8 mouse cellular contexts compared by ENCODE assay signal in the genomic region with DNA sequence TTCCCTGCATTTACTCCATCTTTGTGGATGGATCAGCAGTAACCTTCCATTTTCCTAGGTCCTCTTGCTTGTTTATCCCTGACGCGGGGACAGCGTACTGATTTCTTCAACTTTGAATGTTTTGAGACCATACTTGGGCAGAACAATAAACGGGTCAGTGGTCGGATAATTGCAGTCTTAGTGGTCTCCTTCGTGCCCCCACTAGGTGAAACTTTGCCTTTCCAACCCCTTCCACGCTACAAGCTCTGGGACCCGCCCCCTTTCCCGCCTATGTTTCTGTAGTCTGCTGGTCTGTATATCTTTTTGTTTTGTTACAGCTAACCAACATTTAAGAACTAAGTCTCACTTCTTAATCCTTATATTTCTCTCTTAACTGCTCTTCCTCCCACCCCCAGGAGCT. TPM values are rescaled to one million over a fixed set of nuclear protein-coding genes. Genes with fewer than 3 reads are reported as not detected.
A peak's percentile ranks its signal among the peaks of the same experiment; 100 is the strongest.
DNase-seq lines count a peak whose midpoint lies in the region; ATAC-seq lines count a peak whose summit lies in the region.

No protein-coding gene starts in this region.

- H3K4me1 ChIP-seq in lung, embryonic 16.5 days (replicated peaks; ENCODE audit: control insufficient read depth, insufficient read depth, low read length): no peaks in the 10 kb centered on the region; the same call in 1 of the 2 replicates
- peaks cover 8% of the 10 kb centered on the region for H3K4me1 ChIP-seq in forebrain, embryonic 15.5 days

- ATAC-seq in lung, embryonic 16.5 days (ENCODE audit: low read depth): no peak
- no peak for ATAC-seq in forebrain, embryonic 15.5 days (replicated peaks)

- peak overlapping the region; percentile 74 for H3K9ac ChIP-seq in lung, embryonic 16.5 days (ENCODE audit: low read length)
- peak overlapping the region; percentile 56 for H3K9ac ChIP-seq in forebrain, embryonic 15.5 days (replicated peaks)

- DNase-seq in cerebellum, adult 11-12 months: peak; percentile 21
- no peak for DNase-seq in cerebellum, adult 8-10 months
- no peak for DNase-seq in lung, adult 18-20 months
- DNase-seq in lung, postnatal 10 days: peak; percentile 1
- no peak for DNase-seq in frontal cortex, postnatal 10 days (ENCODE audit: low spot score in 2 of 2)
- no peak for DNase-seq in adrenal gland, adult 8-10 months

- no peaks in the 10 kb centered on the region for H3K36me3 ChIP-seq in lung, embryonic 16.5 days (ENCODE audit: control insufficient read depth, insufficient read depth, low read length)
- H3K36me3 ChIP-seq in forebrain, embryonic 15.5 days: no peaks in the 10 kb centered on the region

- peak overlapping the region; percentile 68 for H3K4me2 ChIP-seq in lung, embryonic 16.5 days (ENCODE audit: low read depth, low read length)
- peak overlapping the region; percentile 61 for H3K4me2 ChIP-seq in forebrain, embryonic 15.5 days (replicated peaks)

- peak overlapping the region; percentile 62 for H3K4me3 ChIP-seq in lung, embryonic 16.5 days (ENCODE audit: low read length)
- peak overlapping the region; percentile 49 for H3K4me3 ChIP-seq in forebrain, embryonic 15.5 days

- WGBS in lung, embryonic 16.5 days: 13% methylated on average over 9 of the region's 9 CpGs
- 17% methylated on average over 9 of the region's 9 CpGs for WGBS in forebrain, embryonic 15.5 days

- H3K27ac ChIP-seq in lung, embryonic 16.5 days (ENCODE audit: low read length): no peak overlapping the region
- H3K27ac ChIP-seq in forebrain, embryonic 15.5 days (replicated peaks): peak overlapping the region; percentile 95

- peaks cover 3% of the 10 kb centered on the region; the same call in 1 of the 2 replicates for H3K27me3 ChIP-seq in lung, embryonic 16.5 days (ENCODE audit: control insufficient read depth, insufficient read depth, low read depth, low read length)
- H3K27me3 ChIP-seq in forebrain, embryonic 15.5 days: no peaks in the 10 kb centered on the region

- no peaks in the 10 kb centered on the region for H3K9me3 ChIP-seq in lung, embryonic 16.5 days (ENCODE audit: control insufficient read depth, low read length)
- H3K9me3 ChIP-seq in forebrain, embryonic 15.5 days: no peaks in the 10 kb centered on the region

RNA-seq across cellular contexts. Expression of a gene that starts 3.8 kb away (rescaled TPM):
- polyA plus RNA-seq in lung, embryonic 16.5 days (2015; fragmentation: Nextera tagmentation; extraction: Ambion mirVana): 37.8 and 46.9 TPM in 2 replicates
- 61.6 and 62.2 TPM in 2 replicates for polyA plus RNA-seq in forebrain, embryonic 15.5 days (2015; fragmentation: Nextera tagmentation; extraction: Ambion mirVana)
- 100 to 1,000 TPM; 206 to 308 (median 243) TPM for total RNA-seq in adrenal gland, adult 8-10 months (2022)

Comparison
In these comparisons a context has a peak if more than half of its experiments do, and no peak if none do; other contexts are left out.
1. DNase-seq: peak in cerebellum, adult 11-12 months (single experiment) and lung, postnatal 10 days (single experiment); none in cerebellum, adult 8-10 months (single experiment), lung, adult 18-20 months (0 of 2), frontal cortex, postnatal 10 days (0 of 2) and adrenal gland, adult 8-10 months (single experiment).